ENCODE assay signal across 11 mouse cellular contexts in genomic region chr11:107159034-107159433, GRCm38 (mm10). TPM values are rescaled to one million over a fixed set of nuclear protein-coding genes. Genes with fewer than 3 reads are reported as not detected.
A peak's percentile ranks its signal among the peaks of the same experiment; 100 is the strongest.
DNase-seq lines count a peak whose midpoint lies in the region; ATAC-seq lines count a peak whose summit lies in the region.
"Had no signal": no experiment of that assay in that cellular context is flagged by ENCODE, and none has a peak within 500 bp of the region (broad histone marks: within the 10 kb centered on the region; RNA-seq: fewer than 3 reads in every experiment).

No protein-coding gene starts in this region.

- DNase-seq in hindbrain, embryonic 11.5 days (ENCODE audit: low spot score) = peak; percentile 33
- DNase-seq in 416B (ENCODE audit: low read depth) (peak; percentile 66), R1 (ENCODE audit: low read depth, low spot score) (peak; percentile 84)
- DNase-seq in forelimb bud, embryonic 11.5 days (ENCODE audit: low read depth, low spot score) = peak; percentile 27
- no peak for DNase-seq in frontal cortex, postnatal 25 days (ENCODE audit: low spot score in 2 of 2)
- DNase-seq in right cerebral cortex, adult 18-20 months = no peak
- DNase-seq: heart, postnatal 4 days had no signal

- H3K27me3 ChIP-seq in hindbrain, embryonic 11.5 days (ENCODE audit: control insufficient read depth, insufficient read depth, low read length) = no peaks in the 10 kb centered on the region
- no peaks in the 10 kb centered on the region for H3K27me3 ChIP-seq in hindbrain, embryonic 16.5 days (replicated peaks; ENCODE audit: control insufficient read depth, insufficient read depth, low read length)
- no peaks in the 10 kb centered on the region for H3K27me3 ChIP-seq in neural tube, embryonic 15.5 days (replicated peaks)
- H3K27me3 ChIP-seq: limb, embryonic 12.5 days had no signal

- H3K9ac ChIP-seq in hindbrain, embryonic 11.5 days (ENCODE audit: low read depth, low read length) = no peak overlapping the region
- H3K9ac ChIP-seq in hindbrain, embryonic 16.5 days (ENCODE audit: low read depth, low read length) = no peak overlapping the region
- no peak overlapping the region for H3K9ac ChIP-seq in neural tube, embryonic 15.5 days (replicated peaks)
- H3K9ac ChIP-seq: limb, embryonic 12.5 days had no signal

- no peak overlapping the region for H3K4me3 ChIP-seq in hindbrain, embryonic 11.5 days (ENCODE audit: low read depth, low read length)
- no peak overlapping the region for H3K4me3 ChIP-seq in hindbrain, embryonic 16.5 days (ENCODE audit: low read length)
- no peak overlapping the region for H3K4me3 ChIP-seq in neural tube, embryonic 15.5 days (replicated peaks)
- H3K4me3 ChIP-seq: erythroblast, embryonic 14.5 days; limb, embryonic 12.5 days had no signal

- H3K4me1 ChIP-seq in hindbrain, embryonic 11.5 days (replicated peaks; ENCODE audit: control insufficient read depth, insufficient read depth, low read length) = no peaks in the 10 kb centered on the region
- H3K4me1 ChIP-seq in hindbrain, embryonic 16.5 days (ENCODE audit: control insufficient read depth, insufficient read depth, low read depth, low read length) = no peaks in the 10 kb centered on the region
- no peaks in the 10 kb centered on the region for H3K4me1 ChIP-seq in neural tube, embryonic 15.5 days
- H3K4me1 ChIP-seq: limb, embryonic 12.5 days had no signal

- no peak overlapping the region for H3K27ac ChIP-seq in hindbrain, embryonic 11.5 days (ENCODE audit: low read depth, low read length)
- no peak overlapping the region for H3K27ac ChIP-seq in hindbrain, embryonic 16.5 days (ENCODE audit: low read depth, low read length)
- H3K27ac ChIP-seq in neural tube, embryonic 15.5 days (replicated peaks) = no peak overlapping the region
- H3K27ac ChIP-seq: limb, embryonic 12.5 days had no signal

- WGBS in hindbrain, embryonic 11.5 days = 56% methylated on average over 1 of the region's 1 CpGs
- 66% methylated on average over 1 of the region's 1 CpGs for WGBS in hindbrain, embryonic 16.5 days
- WGBS in neural tube, embryonic 15.5 days = 41% methylated on average over 1 of the region's 1 CpGs

- no peaks in the 10 kb centered on the region for H3K36me3 ChIP-seq in hindbrain, embryonic 11.5 days (ENCODE audit: control insufficient read depth, insufficient read depth, low read length)
- 0 out of 2 replicates have a peak, but pooled peaks cover 2% of the 10 kb centered on the region for H3K36me3 ChIP-seq in hindbrain, embryonic 16.5 days (ENCODE audit: control insufficient read depth, insufficient read depth, low read length)
- 0 out of 2 replicates have a peak, but pooled peaks cover under 1% of the 10 kb centered on the region for H3K36me3 ChIP-seq in neural tube, embryonic 15.5 days

- no peak for ATAC-seq in hindbrain, embryonic 11.5 days (ENCODE audit: low FRiP score)
- ATAC-seq in hindbrain, embryonic 16.5 days = no peak
- ATAC-seq in neural tube, embryonic 15.5 days (ENCODE audit: low FRiP score) = no peak

- H3K9me3 ChIP-seq in hindbrain, embryonic 11.5 days (ENCODE audit: control insufficient read depth, low read length) = no peaks in the 10 kb centered on the region
- H3K9me3 ChIP-seq in hindbrain, embryonic 16.5 days (ENCODE audit: control insufficient read depth, low read length) = no peaks in the 10 kb centered on the region
- H3K9me3 ChIP-seq in neural tube, embryonic 15.5 days (replicated peaks) = no peaks in the 10 kb centered on the region
- H3K9me3 ChIP-seq: limb, embryonic 12.5 days had no signal

- no peak overlapping the region for H3K4me2 ChIP-seq in hindbrain, embryonic 11.5 days (replicated peaks; ENCODE audit: low read depth, low read length)
- H3K4me2 ChIP-seq in hindbrain, embryonic 16.5 days (ENCODE audit: low read length) = no peak overlapping the region
- H3K4me2 ChIP-seq in neural tube, embryonic 15.5 days = no peak overlapping the region
- H3K4me2 ChIP-seq: limb, embryonic 12.5 days had no signal

RNA-seq across cellular contexts. Expression of gene Bptf, which starts 27.1 kb away (rescaled TPM):
- polyA plus RNA-seq in hindbrain, embryonic 11.5 days (2014; fragmentation: Nextera tagmentation; extraction: Ambion mirVana) = 40.8 and 55.1 TPM in 2 replicates
- polyA plus RNA-seq in hindbrain, embryonic 16.5 days (2015; fragmentation: Nextera tagmentation; extraction: Ambion mirVana) = 23.9 and 26.1 TPM in 2 replicates
- polyA plus RNA-seq in neural tube, embryonic 15.5 days (2015; fragmentation: Nextera tagmentation; extraction: Ambion mirVana) = 26.6 and 27.5 TPM in 2 replicates

RNA-seq across cellular contexts. Expression of gene Nol11, which starts 30.1 kb away (rescaled TPM):
- 65.8 and 76.3 TPM in 2 replicates for polyA plus RNA-seq in hindbrain, embryonic 11.5 days (2014; fragmentation: Nextera tagmentation; extraction: Ambion mirVana)
- polyA plus RNA-seq in hindbrain, embryonic 16.5 days (2015; fragmentation: Nextera tagmentation; extraction: Ambion mirVana) = 41.9 and 46.2 TPM in 2 replicates
- polyA plus RNA-seq in neural tube, embryonic 15.5 days (2015; fragmentation: Nextera tagmentation; extraction: Ambion mirVana) = 46.0 and 46.1 TPM in 2 replicates

Comparison
In these comparisons a context has a peak if more than half of its experiments do, and no peak if none do; other contexts are left out.
1. DNase-seq: peak in hindbrain, embryonic 11.5 days (single experiment), 416B (single experiment), R1 (single experiment) and forelimb bud, embryonic 11.5 days (single experiment); none in frontal cortex, postnatal 25 days (0 of 2) and right cerebral cortex, adult 18-20 months (single experiment).